In the genomic region with DNA sequence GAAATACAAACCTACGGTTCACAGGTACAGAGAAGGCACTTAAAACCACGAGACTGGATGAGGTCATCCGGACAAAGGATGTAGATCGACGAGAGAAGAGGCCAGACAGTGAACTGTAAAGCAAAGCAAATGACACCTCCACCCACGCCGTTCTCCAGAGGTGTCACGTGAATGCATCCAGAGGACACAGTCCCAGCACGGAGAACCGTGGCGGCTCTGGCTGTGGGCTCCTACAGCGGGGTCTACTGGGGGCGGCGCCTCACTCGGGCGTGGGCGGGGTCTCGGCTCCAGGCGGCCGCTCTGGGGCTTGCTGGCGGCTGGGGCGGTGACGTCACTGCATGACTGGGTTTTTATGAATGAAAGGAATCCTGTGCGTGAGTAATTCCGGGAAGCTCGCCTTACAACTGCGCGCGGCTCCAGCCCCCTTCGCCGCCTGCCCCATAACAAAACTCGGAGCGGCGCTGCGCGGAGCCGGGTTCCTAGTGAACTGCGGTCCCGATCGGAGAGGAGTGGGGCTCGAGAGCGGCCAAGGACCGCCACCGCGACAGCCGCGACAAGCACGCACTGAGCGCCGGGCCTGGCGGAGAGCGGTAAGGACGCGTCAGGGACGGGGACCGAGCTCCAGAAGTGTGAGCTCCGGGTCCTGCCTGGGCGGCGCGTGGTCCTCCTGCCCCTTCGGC, we compare ENCODE assay signal across 8 mouse cellular contexts. TPM values are rescaled to one million over a fixed set of nuclear protein-coding genes. Genes with fewer than 3 reads are reported as not detected.
DNase-seq lines count a peak whose midpoint lies in the region; ATAC-seq and TF ChIP-seq lines count a peak whose summit lies in the region.

No protein-coding gene starts in this region.

- H3K9me3 ChIP-seq in hindbrain, embryonic 13.5 days, result no peaks in the 10 kb centered on the region

- no peaks in the 10 kb centered on the region for H3K36me3 ChIP-seq in hindbrain, embryonic 13.5 days

- peaks cover 19% of the 10 kb centered on the region for H3K4me1 ChIP-seq in hindbrain, embryonic 13.5 days (replicated peaks)

- H3K27ac ChIP-seq in hindbrain, embryonic 13.5 days, result peak overlapping the region; percentile 82

- in situ Hi-C loops in Patski (cut with MboI; ENCODE audit: low pct_unique_long_range_greater_than_20kb), result no loop called here

- peak overlapping the region; percentile 75 for H3K4me3 ChIP-seq in hindbrain, embryonic 13.5 days

- WGBS in hindbrain, embryonic 13.5 days, result under 1% methylated on average over 61 of the region's 61 CpGs

- no peaks in the 10 kb centered on the region for H3K27me3 ChIP-seq in Patski
- peaks cover 37% of the 10 kb centered on the region for H3K27me3 ChIP-seq in hindbrain, embryonic 13.5 days

- H3K4me2 ChIP-seq in hindbrain, embryonic 13.5 days, result peak overlapping the region; percentile 94

- peak; percentile 61 for ATAC-seq in Patski
- ATAC-seq in hindbrain, embryonic 13.5 days (ENCODE audit: low FRiP score), result peak; percentile 91

- no peak for TF ChIP-seq CTCF in Patski (IDR thresholded peaks at IDR 0.05)

- POLR2A ChIA-PET in Patski (lab: Charles Lee), result interaction anchor here (0.7 to 1.6 kb wide), 4 partner anchors 8 to 23 kb away, joined by 3 to 4 read pairs (median 3); no protein-coding TSS in a partner anchor

- CTCF ChIA-PET in Patski (lab: Charles Lee), result no interaction called here

- H3K9ac ChIP-seq in hindbrain, embryonic 13.5 days, result peak overlapping the region; percentile 82

- DNase-seq in Patski (ENCODE audit: low read depth, low spot score), result no peak
- peak; percentile 96 to 97 for DNase-seq in cerebellum, postnatal 10 days
- peak; percentile 75 to 79 for DNase-seq in frontal cortex, postnatal 14 days (ENCODE audit: low spot score in 2 of 2)
- DNase-seq in layer of hippocampus, postnatal 36 days, result peak; percentile 79 to 82
- peak; percentile 94 for DNase-seq in lung, postnatal 25 days (ENCODE audit: low spot score)
- DNase-seq in retina, embryonic 14.5 days (ENCODE audit: low spot score), result peak; percentile 97
- peak; percentile 99 for DNase-seq in thymus, postnatal 4 days

RNA-seq across cellular contexts. Expression of a gene that starts 0.9 kb away (rescaled TPM):
- 47.8 TPM for polyA plus RNA-seq in Patski (2021)
- polyA plus RNA-seq in hindbrain, embryonic 13.5 days (2015; fragmentation: Nextera tagmentation; extraction: Ambion mirVana), result 0.83 and 0.84 TPM in 2 replicates
- 1 to 10 TPM; 1.4 to 2.3 TPM for total RNA-seq in layer of hippocampus, postnatal 36 days (2021)

RNA-seq across cellular contexts. Expression of a gene that starts 19.1 kb away (rescaled TPM):
- 32.8 TPM for polyA plus RNA-seq in Patski (2021)
- 34.5 and 35.5 TPM in 2 replicates for polyA plus RNA-seq in hindbrain, embryonic 13.5 days (2015; fragmentation: Nextera tagmentation; extraction: Ambion mirVana)
- total RNA-seq in layer of hippocampus, postnatal 36 days (2021), result 10 to 100 TPM; 22.3 to 23.1 TPM

RNA-seq across cellular contexts. Expression of a gene that starts 56.1 kb away (rescaled TPM):
- 129 TPM for polyA plus RNA-seq in Patski (2021)
- polyA plus RNA-seq in hindbrain, embryonic 13.5 days (2015; fragmentation: Nextera tagmentation; extraction: Ambion mirVana), result 37.7 and 39.2 TPM in 2 replicates
- 10 to 100 TPM; 50.5 to 51.0 TPM for total RNA-seq in layer of hippocampus, postnatal 36 days (2021)

Comparison
In these comparisons a context has a peak if more than half of its experiments do, and no peak if none do; other contexts are left out.
1. RNA of a gene that starts 0.9 kb away (polyA plus RNA-seq): 47.8 TPM in Patski (single experiment); 0.83 to 0.84 TPM in hindbrain, embryonic 13.5 days; every median in the first group is over 10 times any median in the second.